Mouse (Mus musculus) myocyte (in vitro differentiated cells): Measurements from ENCODE around the gene Elk3. TPM values are rescaled to one million over a fixed set of nuclear protein-coding genes. Genes with fewer than 3 reads are reported as not detected.
"Not testable (repeated sequence)": the region's sequence is repeated elsewhere in the genome, so short reads cannot be mapped to it uniquely, and the experiment has no call there.

Experiments
- H3K27me3 ChIP-seq: one replicate; pipeline ENCODE4 v1.6.1; 2011; ENCODE audit not compliant: control insufficient read depth, insufficient read depth, insufficient read length
- H3K36me3 ChIP-seq: one replicate; pipeline ENCODE4 v1.6.1; 2011; ENCODE audit not compliant: control insufficient read depth, insufficient read depth
- H3K4me2 ChIP-seq: one replicate; pipeline ENCODE4 v1.6.1; 2011; ENCODE audit warnings: low read depth, control low read depth
- H3K4me3 ChIP-seq: one replicate; pipeline ENCODE4 v1.5.1; 2011; ENCODE audit warnings: mild to moderate bottlenecking, control low read depth, moderate library complexity
- H3K79me2 ChIP-seq: one replicate; pipeline ENCODE4 v1.6.1; 2011; ENCODE audit not compliant: control insufficient read depth, insufficient read depth
- H3ac ChIP-seq: one replicate; pipeline ENCODE4 v1.6.1; 2011; ENCODE audit not compliant: control insufficient read depth, insufficient read length
- CEBPB ChIP-seq: IDR thresholded peaks from 2 replicates; pipeline ENCODE4 v1.6.1; 2011; ENCODE audit warnings: mild to moderate bottlenecking, moderate library complexity; ENCODE audit not compliant: poor library complexity, insufficient read depth, severe bottlenecking
- E2F4 ChIP-seq: IDR thresholded peaks from one replicate; pipeline ENCODE4 v1.6.1; 2011; ENCODE audit warnings: mild to moderate bottlenecking, control low read depth, moderate library complexity; ENCODE audit not compliant: insufficient read depth
- MAX ChIP-seq: IDR thresholded peaks from one replicate; pipeline ENCODE4 v1.6.1; 2011; ENCODE audit warnings: low read depth, mild to moderate bottlenecking, control low read depth
- MYOD1 ChIP-seq, 3 experiments: IDR thresholded peaks; one replicate each; pipeline ENCODE4 v1.6.1; 2011; ENCODE audit warnings: control low read depth in 2 of 3, low read depth in 2 of 3, mild to moderate bottlenecking in 2 of 3, moderate library complexity in 1 of 3; ENCODE audit not compliant: insufficient read length in 2 of 3, control insufficient read depth in 1 of 3
- MYOG ChIP-seq, 3 experiments: IDR thresholded peaks; one replicate each; pipeline ENCODE4 v1.6.1; 2011; ENCODE audit warnings: control low read depth in 2 of 3, low read depth in 2 of 3, mild to moderate bottlenecking in 2 of 3; ENCODE audit not compliant: insufficient read length in 2 of 3, control insufficient read depth in 1 of 3, insufficient read depth in 1 of 3
- POLR2A ChIP-seq: IDR thresholded peaks from one replicate; pipeline ENCODE4 v1.6.1; 2011; ENCODE audit warnings: low read depth, mild to moderate bottlenecking, control low read depth, moderate library complexity; ENCODE audit not compliant: insufficient read length
- POLR2AphosphoS2 ChIP-seq: IDR thresholded peaks from one replicate; pipeline ENCODE4 v1.6.1; 2011; ENCODE audit warnings: low read depth, control low read depth; ENCODE audit not compliant: insufficient read length
- REST ChIP-seq: IDR thresholded peaks from one replicate; pipeline ENCODE4 v1.6.1; 2011; ENCODE audit warnings: mild to moderate bottlenecking, control low read depth, moderate library complexity; ENCODE audit not compliant: insufficient read depth, insufficient read length
- SRF ChIP-seq: IDR thresholded peaks from one replicate; pipeline ENCODE4 v1.6.1; 2011; ENCODE audit warnings: low read depth; ENCODE audit not compliant: control insufficient read depth, insufficient read length
- TCF12 ChIP-seq: IDR thresholded peaks from one replicate; pipeline ENCODE4 v1.6.1; 2011; ENCODE audit warnings: mild to moderate bottlenecking, control low read depth; ENCODE audit not compliant: poor library complexity, insufficient read depth, severe bottlenecking
- TCF3 ChIP-seq: IDR thresholded peaks from one replicate; pipeline ENCODE4 v1.6.1; 2011; ENCODE audit warnings: low read depth, control low read depth; ENCODE audit not compliant: insufficient read length
- USF1 ChIP-seq: IDR thresholded peaks from one replicate; pipeline ENCODE4 v1.6.1; 2011; ENCODE audit warnings: low read depth, mild to moderate bottlenecking, control low read depth, moderate library complexity
- polyA plus RNA-seq: library from polyadenylated mRNA; unstranded; fragments of >200 nt; fragmentation: generic; extraction: Trizol; gene quantifications from one replicate; pipeline ENCODE4 v1.2.1, GENCODE M21; 2012; ENCODE audit warnings: missing spikeins

Elk3 gene
- polyA plus RNA-seq: 28.4 TPM

GRCm38 (mm10) chr10:93310721-93311411 lies at the start of gene Elk3:
Gene Elk3, minus strand, starts transcription at chr10:93311135.
- H3K27me3 ChIP-seq: no peaks in the 10 kb centered on the region
- H3ac ChIP-seq: peak within 1 kb of the TSS; percentile 38
- H3K4me2 ChIP-seq: peak within 1 kb of the TSS; percentile 70
- peaks cover 39% of the 10 kb centered on the region for H3K79me2 ChIP-seq
- peak within 1 kb of the TSS; percentile 86 for H3K4me3 ChIP-seq
- H3K36me3 ChIP-seq: no peaks in the 10 kb centered on the region
- TF ChIP-seq TCF12: no peak
- peak; percentile 36 for TF ChIP-seq POLR2A

DNA sequence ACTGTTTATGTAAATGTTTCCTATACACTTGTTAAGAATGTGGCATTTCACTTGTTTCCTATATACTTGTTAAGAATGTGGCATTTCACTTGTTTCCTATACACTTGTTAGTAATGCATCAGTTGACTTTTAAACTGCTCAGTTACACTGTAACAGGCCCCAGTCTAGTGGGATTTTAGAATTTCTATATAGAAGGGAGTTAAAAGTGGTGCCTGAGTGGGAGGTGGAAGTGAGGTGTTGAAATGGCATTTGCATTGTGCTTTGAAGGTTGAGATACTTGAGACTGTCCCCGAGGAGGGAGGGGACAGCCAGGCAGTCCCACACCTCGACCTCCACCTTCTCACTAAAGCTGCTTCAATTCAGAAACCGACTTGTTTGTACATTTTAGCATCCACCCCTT lies 49.7 kb upstream of the Elk3 start:
- Histone ChIP-seq H3ac (no peak overlapping the region), H3K27me3 (no peaks in the 10 kb centered on the region), H3K4me2 (no peak overlapping the region), H3K36me3 (no peaks in the 10 kb centered on the region), H3K4me3 (no peak overlapping the region), H3K79me2 (no peaks in the 10 kb centered on the region)
- TF ChIP-seq USF1: no peak
- no peak for TF ChIP-seq MYOD1 (IDR thresholded peaks at IDR 0.05; ENCODE audit: control insufficient read depth in 1 of 3, insufficient read length in 2 of 3, low read depth in 2 of 3)
- no peak for TF ChIP-seq TCF3
- TF ChIP-seq MYOG (IDR thresholded peaks at IDR 0.05; ENCODE audit: control insufficient read depth in 1 of 3, insufficient read depth in 1 of 3, insufficient read length in 2 of 3, low read depth in 2 of 3): no peak

- not testable (repeated sequence) for H3K4me3 ChIP-seq, H3K4me2 ChIP-seq, H3K36me3 ChIP-seq, H3ac ChIP-seq, H3K79me2 ChIP-seq, H3K27me3 ChIP-seq
Observed at GRCm38 (mm10) chr10:93360190-93360589, 49.3 kb upstream of the Elk3 start.

DNA sequence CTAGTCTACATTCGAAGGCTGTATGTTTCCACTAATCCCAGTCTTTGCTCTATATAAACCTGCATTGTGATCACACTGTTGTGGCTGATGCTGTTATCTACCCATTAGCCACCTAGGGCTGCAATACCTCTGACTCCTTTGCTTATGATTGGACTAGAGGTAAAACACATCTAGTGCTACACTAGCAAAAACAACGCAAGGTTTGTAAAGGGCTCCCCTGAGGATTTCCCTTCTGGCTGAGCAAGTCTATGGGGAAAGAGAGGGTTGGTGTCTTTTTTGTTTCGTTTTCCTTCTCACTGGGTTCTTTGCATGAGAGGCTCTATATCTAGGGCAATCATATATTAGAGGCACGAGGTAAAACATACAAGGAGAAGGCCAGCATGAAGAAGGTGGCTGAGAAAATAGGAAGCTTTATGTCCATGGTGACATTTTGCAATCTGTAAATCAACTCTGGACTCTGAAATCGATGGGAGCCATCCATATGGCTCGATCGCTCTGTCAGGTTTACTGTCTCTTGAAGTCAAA lies 48.5 kb upstream of the Elk3 start:
- Histone ChIP-seq H3K4me2 (no peak overlapping the region), H3K4me3 (no peak overlapping the region), H3K27me3 (no peaks in the 10 kb centered on the region), H3K79me2 (no peaks in the 10 kb centered on the region), H3K36me3 (no peaks in the 10 kb centered on the region), H3ac (no peak overlapping the region)
- TF ChIP-seq POLR2A (no peak), REST (no peak), MYOG (IDR thresholded peaks at IDR 0.05; ENCODE audit: control insufficient read depth in 1 of 3, insufficient read depth in 1 of 3, insufficient read length in 2 of 3, low read depth in 2 of 3) (no peak), SRF (no peak), E2F4 (no peak), CEBPB (no peak), MAX (no peak), TCF12 (no peak), TCF3 (no peak), MYOD1 (IDR thresholded peaks at IDR 0.05; ENCODE audit: control insufficient read depth in 1 of 3, insufficient read length in 2 of 3, low read depth in 2 of 3) (no peak), POLR2AphosphoS2 (no peak), USF1 (no peak)

DNA sequence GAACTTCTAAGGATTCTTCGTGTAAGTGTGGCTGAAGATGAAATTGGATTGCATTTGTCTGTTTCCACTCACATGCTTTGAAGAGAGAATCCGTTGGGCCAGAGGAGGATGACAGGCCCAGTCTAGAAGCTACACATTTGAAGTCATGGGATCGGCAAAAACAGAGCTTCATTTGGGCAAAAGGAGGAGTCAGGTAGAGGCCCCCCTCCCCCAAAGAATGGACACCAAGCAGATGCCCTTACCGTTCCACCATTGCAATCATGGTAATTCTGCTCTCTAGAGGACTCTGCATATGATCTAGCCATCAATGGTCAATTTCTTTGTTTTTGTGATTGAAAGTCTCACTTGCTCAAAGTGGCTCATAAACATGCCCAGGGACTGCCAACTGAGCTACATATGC lies 47.9 kb upstream of the Elk3 start:
- Histone ChIP-seq H3ac (no peak overlapping the region), H3K27me3 (no peaks in the 10 kb centered on the region), H3K4me3 (no peak overlapping the region), H3K36me3 (no peaks in the 10 kb centered on the region), H3K79me2 (no peaks in the 10 kb centered on the region), H3K4me2 (no peak overlapping the region)
- TF ChIP-seq POLR2A (no peak), POLR2AphosphoS2 (no peak), MAX (no peak), MYOD1 (IDR thresholded peaks at IDR 0.05; ENCODE audit: control insufficient read depth in 1 of 3, insufficient read length in 2 of 3, low read depth in 2 of 3) (no peak), CEBPB (no peak), REST (no peak)

GRCm38 (mm10) chr10:93357162-93357561 lies 46.2 kb upstream of the Elk3 start:
- Histone ChIP-seq H3K36me3 (no peaks in the 10 kb centered on the region), H3K79me2 (no peaks in the 10 kb centered on the region), H3K4me3 (no peak overlapping the region), H3K4me2 (peak overlapping the region; percentile 22), H3ac (no peak overlapping the region), H3K27me3 (no peaks in the 10 kb centered on the region)
- TF ChIP-seq CEBPB: no peak
- TF ChIP-seq MYOG (IDR thresholded peaks at IDR 0.05; ENCODE audit: control insufficient read depth in 1 of 3, insufficient read depth in 1 of 3, insufficient read length in 2 of 3, low read depth in 2 of 3): peak in 2 of 3 experiments; percentile 16 to 68
- no peak for TF ChIP-seq POLR2AphosphoS2
- no peak for TF ChIP-seq TCF3
- TF ChIP-seq REST: no peak
- peak in 2 of 3 experiments; percentile 55 to 66 for TF ChIP-seq MYOD1 (IDR thresholded peaks at IDR 0.05; ENCODE audit: control insufficient read depth in 1 of 3, insufficient read length in 2 of 3, low read depth in 2 of 3)
- no peak for TF ChIP-seq TCF12
- TF ChIP-seq SRF: no peak
- no peak for TF ChIP-seq USF1
- no peak for TF ChIP-seq E2F4
- TF ChIP-seq MAX: no peak
- no peak for TF ChIP-seq POLR2A
